Mouse (Mus musculus) frontal cortex, postnatal 10 days (tissue): ENCODE data around the gene Cabp1.

Experiments used
- DNase-seq, 2 experiments: peaks; one replicate each; pipeline ENCODE4 v3.0.0; 2022; ENCODE audit warnings: low spot score in 2 of 2, mixed read lengths in 1 of 2

Gene Cabp1

GRCm38 (mm10) chr5:115208601-115209000 lies 14.4 kb upstream of the Cabp1 start:
- no peak for DNase-seq

GRCm38 (mm10) chr5:115207892-115208291 lies 13.7 kb upstream of the Cabp1 start:
- DNase-seq, result no peak

- DNase-seq, result no peak
These were observed 13.1 kb upstream of the Cabp1 start for GRCm38 (mm10) chr5:115207244-115207643.

- peak in 1 of 2 experiments; percentile 39 for DNase-seq
These were observed 10.6 kb upstream of the Cabp1 start for GRCm38 (mm10) chr5:115204562-115205311.

GRCm38 (mm10) chr5:115203735-115204561 lies 9.8 kb upstream of the Cabp1 start:
- DNase-seq, result no peak

GRCm38 (mm10) chr5:115194626-115195221 lies 543 bp upstream of the Cabp1 start:
- no peak for DNase-seq

GRCm38 (mm10) chr5:115193226-115193625 lies 955 bp downstream of the Cabp1 start:
- peak in 1 of 2 experiments; percentile 32 for DNase-seq

- DNase-seq, result no peak
These were observed 1.4 kb downstream of the Cabp1 start for GRCm38 (mm10) chr5:115192828-115193195.

- peak in 1 of 2 experiments; percentile 36 for DNase-seq
These were observed 2.0 kb downstream of the Cabp1 start for GRCm38 (mm10) chr5:115191880-115192827.

GRCm38 (mm10) chr5:115190081-115190480 lies 4.1 kb downstream of the Cabp1 start:
- no peak for DNase-seq

GRCm38 (mm10) chr5:115188824-115189223 lies 5.4 kb downstream of the Cabp1 start:
- DNase-seq, result no peak

- DNase-seq, result peak; percentile 71 to 88
These were observed 6.7 kb downstream of the Cabp1 start for GRCm38 (mm10) chr5:115187188-115188131.

- no peak for DNase-seq
These were observed 7.7 kb downstream of the Cabp1 start for GRCm38 (mm10) chr5:115186371-115187073.

- peak in 1 of 2 experiments; percentile 47 for DNase-seq
These were observed 9.5 kb downstream of the Cabp1 start for GRCm38 (mm10) chr5:115184726-115185125.

- no peak for DNase-seq
These were observed 10.7 kb downstream of the Cabp1 start for GRCm38 (mm10) chr5:115183482-115183881.

- DNase-seq, result no peak
These were observed 11.3 kb downstream of the Cabp1 start for GRCm38 (mm10) chr5:115182925-115183324.

GRCm38 (mm10) chr5:115181248-115181940 lies 12.8 kb downstream of the Cabp1 start:
- no peak for DNase-seq

- no peak for DNase-seq
These were observed 14.6 kb downstream of the Cabp1 start for GRCm38 (mm10) chr5:115179596-115179995.

GRCm38 (mm10) chr5:115177866-115178265 lies 16.3 kb downstream of the Cabp1 start:
- no peak for DNase-seq
